Mouse (Mus musculus) G1E-ER4 (cell line): ENCODE data around the gene Adam8. TPM values are rescaled to one million over a fixed set of nuclear protein-coding genes. Genes with fewer than 3 reads are reported as not detected.

ENCODE experiments used
- GATA1 ChIP-seq: IDR thresholded peaks from one replicate; pipeline ENCODE4 v1.8.0; 2012; ENCODE audit warnings: low read length, inconsistent platforms
- polyA plus RNA-seq: library from polyadenylated mRNA; stranded (reverse); fragments of >175 nt; gene quantifications from 2 replicates; pipeline ENCODE4 v1.2.3, GENCODE M21; 2012

Adam8 gene
- polyA plus RNA-seq, 1 experiment = 0.04 TPM

- no peak for TF ChIP-seq GATA1
Observed at GRCm38 (mm10) chr7:139990864-139991394, 1.4 kb downstream of the Adam8 start.

- no peak for TF ChIP-seq GATA1
Observed at GRCm38 (mm10) chr7:139988272-139988671, 4.1 kb downstream of the Adam8 start.

- TF ChIP-seq GATA1 = no peak
Observed at GRCm38 (mm10) chr7:139984505-139984904, 7.9 kb downstream of the Adam8 start.

GRCm38 (mm10) chr7:139982058-139982457 lies 10.3 kb downstream of the Adam8 start:
- no peak for TF ChIP-seq GATA1

- TF ChIP-seq GATA1 = no peak
Observed at GRCm38 (mm10) chr7:139980778-139981177, 11.6 kb downstream of the Adam8 start.

GRCm38 (mm10) chr7:139979011-139979719 lies 13.2 kb downstream of the Adam8 start:
- TF ChIP-seq GATA1 = no peak

- no peak for TF ChIP-seq GATA1
Observed at GRCm38 (mm10) chr7:139978278-139978892, 14.0 kb downstream of the Adam8 start, which contains the start of gene 6430531B16Rik. 6430531B16Rik (minus strand) TSS chr7:139978755.

GRCm38 (mm10) chr7:139975471-139975870 lies 16.9 kb downstream of the Adam8 start:
- TF ChIP-seq GATA1 = no peak

- TF ChIP-seq GATA1 = no peak
Observed at GRCm38 (mm10) chr7:139974307-139974706, 18.1 kb downstream of the Adam8 start.

- no peak for TF ChIP-seq GATA1
Observed at GRCm38 (mm10) chr7:139972923-139973331, 19.4 kb downstream of the Adam8 start.

GRCm38 (mm10) chr7:139971436-139971835 lies 20.9 kb downstream of the Adam8 start:
- no peak for TF ChIP-seq GATA1

GRCm38 (mm10) chr7:139970979-139971378 lies 21.4 kb downstream of the Adam8 start:
- TF ChIP-seq GATA1 = no peak

GRCm38 (mm10) chr7:139970216-139970919 lies 22.0 kb downstream of the Adam8 start:
- no peak for TF ChIP-seq GATA1

- TF ChIP-seq GATA1 = no peak
Observed at GRCm38 (mm10) chr7:139969348-139970130, 22.8 kb downstream of the Adam8 start.

GRCm38 (mm10) chr7:139968428-139968827 lies 23.9 kb downstream of the Adam8 start:
- TF ChIP-seq GATA1 = no peak

- TF ChIP-seq GATA1 = no peak
Observed at GRCm38 (mm10) chr7:139967175-139967574, 25.2 kb downstream of the Adam8 start.
